Mouse (Mus musculus): ENCODE data around the gene Cyp27b1. TPM values are rescaled to one million over a fixed set of nuclear protein-coding genes. Genes with fewer than 3 reads are reported as not detected.
A peak's percentile ranks its signal among the peaks of the same experiment; 100 is the strongest.

The Cyp27b1 gene
- polyA plus RNA-seq, 1 experiment from 2014 or later = not detected

- H3K9me3 ChIP-seq (ENCODE audit: control insufficient read depth, low read length) = no peaks in the 10 kb centered on the region
- no peak overlapping the region for H3K27ac ChIP-seq (replicated peaks in 1 of 2; ENCODE audit: control insufficient read depth in 1 of 2, insufficient read depth in 1 of 2, low read depth in 2 of 2, low read length in 2 of 2)
- ATAC-seq (ENCODE audit: insufficient number of reproducible peaks, insufficient read depth, low FRiP score, low read depth) = no peak
- peaks cover 8% of the 10 kb centered on the region for H3K36me3 ChIP-seq (ENCODE audit: control insufficient read depth, insufficient read depth, low read length)
- no peaks in the 10 kb centered on the region for H3K27me3 ChIP-seq (ENCODE audit: control insufficient read depth, insufficient read depth, low read length)
- 22% methylated on average over 2 of the region's 2 CpGs for WGBS
- H3K4me1 ChIP-seq (ENCODE audit: control insufficient read depth in 2 of 2, insufficient read depth in 2 of 2, low read length in 2 of 2) = no peaks in the 10 kb centered on the region
- no peak overlapping the region for H3K4me3 ChIP-seq (ENCODE audit: control insufficient read depth in 1 of 2, insufficient read depth in 1 of 2, low read depth in 1 of 2, low read length in 2 of 2)
- no peak overlapping the region for H3K4me2 ChIP-seq (ENCODE audit: low read length)
- no peak overlapping the region for H3K9ac ChIP-seq (ENCODE audit: low read length)
These were observed 31.0 kb upstream of the Cyp27b1 start for GRCm38 (mm10) chr10:127017071-127017470.

- Histone ChIP-seq H3K4me2 (ENCODE audit: low read length) (no peak overlapping the region), H3K27ac (replicated peaks in 1 of 2; ENCODE audit: control insufficient read depth in 1 of 2, insufficient read depth in 1 of 2, low read depth in 2 of 2, low read length in 2 of 2) (no peak overlapping the region), H3K4me1 (ENCODE audit: control insufficient read depth in 2 of 2, insufficient read depth in 2 of 2, low read length in 2 of 2) (no peaks in the 10 kb centered on the region), H3K36me3 (ENCODE audit: control insufficient read depth, insufficient read depth, low read length) (peaks cover 21% of the 10 kb centered on the region), H3K4me3 (ENCODE audit: control insufficient read depth in 1 of 2, insufficient read depth in 1 of 2, low read depth in 1 of 2, low read length in 2 of 2) (no peak overlapping the region), H3K9ac (ENCODE audit: low read length) (no peak overlapping the region), H3K27me3 (ENCODE audit: control insufficient read depth, insufficient read depth, low read length) (no peaks in the 10 kb centered on the region), H3K9me3 (ENCODE audit: control insufficient read depth, low read length) (no peaks in the 10 kb centered on the region)
- WGBS = 72% methylated on average over 16 of the region's 16 CpGs
- no peak for ATAC-seq (ENCODE audit: insufficient number of reproducible peaks, insufficient read depth, low FRiP score, low read depth)
These were observed 29.6 kb upstream of the Cyp27b1 start for GRCm38 (mm10) chr10:127018422-127018821.

GRCm38 (mm10) chr10:127030336-127031296 is 17.4 kb upstream of the Cyp27b1 start, which contains the start of gene Tsfm:
Gene Tsfm (minus strand): TSS chr10:127030840.
- ATAC-seq (ENCODE audit: insufficient number of reproducible peaks, insufficient read depth, low FRiP score, low read depth) = peak; percentile 81
- 6% methylated on average over 54 of the region's 56 CpGs for WGBS

GRCm38 (mm10) chr10:127033301-127033741 is 14.7 kb upstream of the Cyp27b1 start:
- no peak overlapping the region for H3K4me2 ChIP-seq (ENCODE audit: low read length)
- ATAC-seq (ENCODE audit: insufficient number of reproducible peaks, insufficient read depth, low FRiP score, low read depth) = no peak
- no peak overlapping the region for H3K27ac ChIP-seq (replicated peaks in 1 of 2; ENCODE audit: control insufficient read depth in 1 of 2, insufficient read depth in 1 of 2, low read depth in 2 of 2, low read length in 2 of 2)
- peaks cover 0 to 6% of the 10 kb centered on the region in 2 experiments; a peak in 2 of 4 replicates for H3K4me1 ChIP-seq (ENCODE audit: control insufficient read depth in 2 of 2, insufficient read depth in 2 of 2, low read length in 2 of 2)
- H3K9ac ChIP-seq (ENCODE audit: low read length) = no peak overlapping the region
- no peaks in the 10 kb centered on the region for H3K27me3 ChIP-seq (ENCODE audit: control insufficient read depth, insufficient read depth, low read length)
- H3K4me3 ChIP-seq (ENCODE audit: control insufficient read depth in 1 of 2, insufficient read depth in 1 of 2, low read depth in 1 of 2, low read length in 2 of 2) = no peak overlapping the region
- WGBS = 74% methylated on average over 8 of the region's 8 CpGs
- peaks cover 12% of the 10 kb centered on the region for H3K36me3 ChIP-seq (ENCODE audit: control insufficient read depth, insufficient read depth, low read length)
- H3K9me3 ChIP-seq (ENCODE audit: control insufficient read depth, low read length) = no peaks in the 10 kb centered on the region

More at GRCm38 (mm10) chr10:127030336-127031296, 17.4 kb upstream of the Cyp27b1 start, which contains the start of gene Tsfm:
- Histone ChIP-seq H3K27ac (replicated peaks in 1 of 2; ENCODE audit: control insufficient read depth in 1 of 2, insufficient read depth in 1 of 2, low read depth in 2 of 2, low read length in 2 of 2) (peak within 1 kb of the TSS; percentile 17 to 66), H3K4me1 (ENCODE audit: control insufficient read depth in 2 of 2, insufficient read depth in 2 of 2, low read length in 2 of 2) (peaks cover 0 to 6% of the 10 kb centered on the region in 2 experiments; a peak in 2 of 4 replicates), H3K27me3 (ENCODE audit: control insufficient read depth, insufficient read depth, low read length) (no peaks in the 10 kb centered on the region), H3K4me3 (ENCODE audit: control insufficient read depth in 1 of 2, insufficient read depth in 1 of 2, low read depth in 1 of 2, low read length in 2 of 2) (peak within 1 kb of the TSS; percentile 68 to 84), H3K36me3 (ENCODE audit: control insufficient read depth, insufficient read depth, low read length) (peaks cover 39% of the 10 kb centered on the region), H3K4me2 (ENCODE audit: low read length) (peak within 1 kb of the TSS; percentile 81), H3K9ac (ENCODE audit: low read length) (peak within 1 kb of the TSS; percentile 89), H3K9me3 (ENCODE audit: control insufficient read depth, low read length) (no peaks in the 10 kb centered on the region)

- Histone ChIP-seq H3K27me3 (ENCODE audit: control insufficient read depth, insufficient read depth, low read length) (peaks cover 8% of the 10 kb centered on the region), H3K9ac (ENCODE audit: low read length) (no peak overlapping the region), H3K4me1 (ENCODE audit: control insufficient read depth in 2 of 2, insufficient read depth in 2 of 2, low read length in 2 of 2) (no peaks in the 10 kb centered on the region), H3K27ac (replicated peaks in 1 of 2; ENCODE audit: control insufficient read depth in 1 of 2, insufficient read depth in 1 of 2, low read depth in 2 of 2, low read length in 2 of 2) (no peak overlapping the region), H3K4me2 (ENCODE audit: low read length) (no peak overlapping the region), H3K9me3 (ENCODE audit: control insufficient read depth, low read length) (no peaks in the 10 kb centered on the region), H3K36me3 (ENCODE audit: control insufficient read depth, insufficient read depth, low read length) (no peaks in the 10 kb centered on the region), H3K4me3 (ENCODE audit: control insufficient read depth in 1 of 2, insufficient read depth in 1 of 2, low read depth in 1 of 2, low read length in 2 of 2) (no peak overlapping the region)
- ATAC-seq (ENCODE audit: insufficient number of reproducible peaks, insufficient read depth, low FRiP score, low read depth) = no peak
- 80% methylated on average over 12 of the region's 12 CpGs for WGBS
These were observed 11.8 kb upstream of the Cyp27b1 start for GRCm38 (mm10) chr10:127036273-127036672.

- Histone ChIP-seq H3K4me3 (ENCODE audit: control insufficient read depth in 1 of 2, insufficient read depth in 1 of 2, low read depth in 1 of 2, low read length in 2 of 2) (no peak overlapping the region), H3K27me3 (ENCODE audit: control insufficient read depth, insufficient read depth, low read length) (peaks cover 8% of the 10 kb centered on the region), H3K27ac (replicated peaks in 1 of 2; ENCODE audit: control insufficient read depth in 1 of 2, insufficient read depth in 1 of 2, low read depth in 2 of 2, low read length in 2 of 2) (no peak overlapping the region), H3K36me3 (ENCODE audit: control insufficient read depth, insufficient read depth, low read length) (no peaks in the 10 kb centered on the region), H3K9ac (ENCODE audit: low read length) (no peak overlapping the region), H3K4me1 (ENCODE audit: control insufficient read depth in 2 of 2, insufficient read depth in 2 of 2, low read length in 2 of 2) (peaks cover 0 to 4% of the 10 kb centered on the region in 2 experiments; a peak in 3 of 4 replicates), H3K4me2 (ENCODE audit: low read length) (no peak overlapping the region), H3K9me3 (ENCODE audit: control insufficient read depth, low read length) (no peaks in the 10 kb centered on the region)
- no peak for ATAC-seq (ENCODE audit: insufficient number of reproducible peaks, insufficient read depth, low FRiP score, low read depth)
- 76% methylated on average over 12 of the region's 12 CpGs for WGBS
These were observed 10.4 kb upstream of the Cyp27b1 start for GRCm38 (mm10) chr10:127037641-127038040.

- H3K27me3 ChIP-seq (ENCODE audit: control insufficient read depth, insufficient read depth, low read length) = peaks cover 8% of the 10 kb centered on the region
- 2% methylated on average over 20 of the region's 20 CpGs for WGBS
- peak overlapping the region; percentile 96 for H3K4me2 ChIP-seq (ENCODE audit: low read length)
- H3K4me3 ChIP-seq (ENCODE audit: control insufficient read depth in 1 of 2, insufficient read depth in 1 of 2, low read depth in 1 of 2, low read length in 2 of 2) = peak overlapping the region; percentile 62 to 75
- peak overlapping the region; percentile 77 for H3K9ac ChIP-seq (ENCODE audit: low read length)
- no peak overlapping the region for H3K27ac ChIP-seq (replicated peaks in 1 of 2; ENCODE audit: control insufficient read depth in 1 of 2, insufficient read depth in 1 of 2, low read depth in 2 of 2, low read length in 2 of 2)
- no peaks in the 10 kb centered on the region for H3K9me3 ChIP-seq (ENCODE audit: control insufficient read depth, low read length)
- peaks cover 0 to 6% of the 10 kb centered on the region in 2 experiments; a peak in 3 of 4 replicates for H3K4me1 ChIP-seq (ENCODE audit: control insufficient read depth in 2 of 2, insufficient read depth in 2 of 2, low read length in 2 of 2)
- H3K36me3 ChIP-seq (ENCODE audit: control insufficient read depth, insufficient read depth, low read length) = peaks cover 18% of the 10 kb centered on the region
- ATAC-seq (ENCODE audit: insufficient number of reproducible peaks, insufficient read depth, low FRiP score, low read depth) = no peak
These were observed 7.4 kb upstream of the Cyp27b1 start for GRCm38 (mm10) chr10:127040569-127041214.

All from heart, embryonic 14.5 days (tissue).